Mouse (Mus musculus) bone marrow macrophage, adult 2 months (primary cell): ENCODE results near the gene Polr3a. TPM values are rescaled to one million over a fixed set of nuclear protein-coding genes. Genes with fewer than 3 reads are reported as not detected.

Experiments used
- H3K27ac ChIP-seq: 2 replicates; pipeline ENCODE4 v1.5.1; 2012; ENCODE audit warnings: low read depth, low read length; ENCODE audit not compliant: insufficient read depth
- H3K4me1 ChIP-seq: 2 replicates; pipeline ENCODE4 v1.6.1; 2012; ENCODE audit warnings: low read length; ENCODE audit not compliant: control insufficient read depth, insufficient read depth
- H3K4me3 ChIP-seq: 2 replicates; pipeline ENCODE4 v1.5.1; 2012; ENCODE audit warnings: mild to moderate bottlenecking, low read length, moderate library complexity; ENCODE audit not compliant: insufficient read depth
- CTCF ChIP-seq: IDR thresholded peaks from 2 replicates; pipeline ENCODE4 v1.5.1; 2012; ENCODE audit warnings: low read depth, mild to moderate bottlenecking, low read length, moderate library complexity
- POLR2A ChIP-seq: IDR thresholded peaks from 2 replicates; pipeline ENCODE4 v1.6.1; 2012; ENCODE audit warnings: mild to moderate bottlenecking, low read depth, low read length, borderline replicate concordance
- polyA plus RNA-seq: library from polyadenylated mRNA; stranded (reverse); fragments of >200 nt; gene quantifications from 2 replicates; pipeline ENCODE4 v1.2.4, GENCODE M21; 2012; ENCODE audit not compliant: missing spikeins, insufficient read depth, insufficient read length

Polr3a gene
- 16.5 and 17.5 TPM in 2 replicates for polyA plus RNA-seq

- 0 out of 2 replicates have a peak, but pooled peaks have one; percentile 31 for TF ChIP-seq CTCF
- no peak for TF ChIP-seq POLR2A
- Histone ChIP-seq H3K4me1 (peaks cover 11% of the 10 kb centered on the region), H3K27ac (no peak within 1 kb of the TSS), H3K4me3 (peak within 1 kb of the TSS; percentile 87)
These were observed at the start of gene Polr3a, which contains the start of gene Rps24 for GRCm38 (mm10) chr14:24486773-24487227. Gene Polr3a, minus strand, starts transcription at chr14:24487058. Gene Rps24, plus strand, starts transcription at chr14:24487125.

GRCm38 (mm10) chr14:24534865-24535545 lies 48.1 kb upstream of the Polr3a start:
- no peak for TF ChIP-seq POLR2A
- no peak for TF ChIP-seq CTCF
- no peak overlapping the region for H3K4me3 ChIP-seq
- H3K27ac ChIP-seq = no peak overlapping the region
- no peaks in the 10 kb centered on the region for H3K4me1 ChIP-seq

- no peak overlapping the region for H3K4me3 ChIP-seq
- TF ChIP-seq CTCF (no peak), POLR2A (no peak)
- no peak overlapping the region for H3K27ac ChIP-seq
- no peaks in the 10 kb centered on the region for H3K4me1 ChIP-seq
These were observed 43.4 kb upstream of the Polr3a start for GRCm38 (mm10) chr14:24530228-24530627.

- TF ChIP-seq CTCF (no peak), POLR2A (no peak)
These were observed 39.6 kb upstream of the Polr3a start for GRCm38 (mm10) chr14:24526440-24526839.

GRCm38 (mm10) chr14:24525677-24526415 lies 39.0 kb upstream of the Polr3a start:
- Histone ChIP-seq H3K27ac (no peak overlapping the region), H3K4me3 (no peak overlapping the region), H3K4me1 (no peaks in the 10 kb centered on the region)
- no peak for TF ChIP-seq CTCF
- TF ChIP-seq POLR2A = no peak

More at GRCm38 (mm10) chr14:24526440-24526839, 39.6 kb upstream of the Polr3a start:
- H3K27ac ChIP-seq = no peak overlapping the region
- no peak overlapping the region for H3K4me3 ChIP-seq
- H3K4me1 ChIP-seq = no peaks in the 10 kb centered on the region

- Histone ChIP-seq H3K4me3 (no peak overlapping the region), H3K4me1 (no peaks in the 10 kb centered on the region), H3K27ac (no peak overlapping the region)
- TF ChIP-seq POLR2A (no peak), CTCF (no peak)
These were observed 38.3 kb upstream of the Polr3a start for GRCm38 (mm10) chr14:24525137-24525536.

GRCm38 (mm10) chr14:24521597-24521996 lies 34.7 kb upstream of the Polr3a start:
- no peaks in the 10 kb centered on the region for H3K4me1 ChIP-seq
- TF ChIP-seq CTCF (no peak), POLR2A (no peak)
- no peak overlapping the region for H3K4me3 ChIP-seq
- no peak overlapping the region for H3K27ac ChIP-seq

GRCm38 (mm10) chr14:24512527-24513161 lies 25.8 kb upstream of the Polr3a start:
- Histone ChIP-seq H3K4me3 (no peak overlapping the region), H3K4me1 (no peaks in the 10 kb centered on the region), H3K27ac (no peak overlapping the region)
- TF ChIP-seq POLR2A (no peak), CTCF (no peak)

GRCm38 (mm10) chr14:24510679-24511078 lies 23.8 kb upstream of the Polr3a start:
- no peak overlapping the region for H3K27ac ChIP-seq
- TF ChIP-seq CTCF (no peak), POLR2A (no peak)
- H3K4me1 ChIP-seq = no peaks in the 10 kb centered on the region
- H3K4me3 ChIP-seq = no peak overlapping the region
